Mouse (Mus musculus) thymus, adult 2 months (tissue): ENCODE results near the gene Parn.

Experiments
- CTCF ChIP-seq: fragments of 200-500 bp; IDR thresholded peaks from 2 replicates; pipeline ENCODE4 v1.5.1; 2012; ENCODE audit warnings: mild to moderate bottlenecking, control low read depth, low read length, moderate library complexity, borderline replicate concordance; ENCODE audit not compliant: control insufficient read depth, poor library complexity, insufficient read depth; ENCODE audit errors: extremely low read depth
- POLR2A ChIP-seq: fragments of 200-500 bp; IDR thresholded peaks from 2 replicates; pipeline ENCODE4 v1.6.1; 2012; ENCODE audit warnings: mild to moderate bottlenecking, low read length, control low read depth, moderate library complexity; ENCODE audit not compliant: control insufficient read depth, poor library complexity, insufficient read depth; ENCODE audit errors: extremely low read depth

GRCm38 (mm10) chr16:13491776-13492175, 176.2 kb downstream of the Parn start:
- TF ChIP-seq CTCF, result no peak
- TF ChIP-seq POLR2A, result no peak
